Mouse (Mus musculus): ENCODE results near the gene Smarcd3. TPM values are rescaled to one million over a fixed set of nuclear protein-coding genes. Genes with fewer than 3 reads are reported as not detected.
A peak's percentile ranks its signal among the peaks of the same experiment; 100 is the strongest.

The Smarcd3 gene
- polyA plus RNA-seq, 1 experiment from 2014 or later: 68.5 TPM

- Histone ChIP-seq H3K27me3 (peaks cover 30% of the 10 kb centered on the region), H3K4me1 (replicated peaks) (peaks cover 37% of the 10 kb centered on the region), H3K4me2 (peak overlapping the region; percentile 45), H3K36me3 (no peaks in the 10 kb centered on the region), H3K4me3 (replicated peaks) (peak overlapping the region; percentile 22; the same call in 1 of the 2 replicates), H3K9me3 (no peaks in the 10 kb centered on the region), H3K27ac (no peak overlapping the region), H3K9ac (replicated peaks) (no peak overlapping the region)
- no peak for ATAC-seq (ENCODE audit: insufficient number of reproducible peaks, insufficient read depth, low FRiP score, low TSS enrichment, low read depth)
- WGBS: 55% methylated on average over 2 of the region's 2 CpGs
Measured at GRCm38 (mm10) chr5:24551317-24551688, 72.9 kb downstream of the Smarcd3 start.

- H3K9me3 ChIP-seq: no peaks in the 10 kb centered on the region
- ATAC-seq (ENCODE audit: insufficient number of reproducible peaks, insufficient read depth, low FRiP score, low TSS enrichment, low read depth): no peak
- H3K27me3 ChIP-seq: peaks cover 30% of the 10 kb centered on the region
- 29% methylated on average over 26 of the region's 26 CpGs for WGBS
- H3K4me1 ChIP-seq (replicated peaks): peaks cover 37% of the 10 kb centered on the region
- no peak overlapping the region for H3K27ac ChIP-seq
- peak overlapping the region; percentile 45 for H3K4me2 ChIP-seq
- H3K4me3 ChIP-seq (replicated peaks): peak overlapping the region; percentile 22; the same call in 1 of the 2 replicates
- 0 out of 2 replicates have a peak overlapping the region, but pooled peaks have one; percentile 23 for H3K9ac ChIP-seq (replicated peaks)
- H3K36me3 ChIP-seq: no peaks in the 10 kb centered on the region
Measured at GRCm38 (mm10) chr5:24550598-24551316, 73.5 kb downstream of the Smarcd3 start.

- no peaks in the 10 kb centered on the region for H3K36me3 ChIP-seq
- no peak overlapping the region for H3K9ac ChIP-seq (replicated peaks)
- no peak overlapping the region for H3K27ac ChIP-seq
- H3K4me2 ChIP-seq: no peak overlapping the region
- H3K4me3 ChIP-seq (replicated peaks): no peak overlapping the region
- H3K27me3 ChIP-seq: peaks cover 16% of the 10 kb centered on the region; the same call in 1 of the 2 replicates
- 72% methylated on average over 7 of the region's 7 CpGs for WGBS
- H3K9me3 ChIP-seq: no peaks in the 10 kb centered on the region
- peaks cover 28% of the 10 kb centered on the region for H3K4me1 ChIP-seq (replicated peaks)
- no peak for ATAC-seq (ENCODE audit: insufficient number of reproducible peaks, insufficient read depth, low FRiP score, low TSS enrichment, low read depth)
Measured at GRCm38 (mm10) chr5:24542643-24543042, 81.6 kb downstream of the Smarcd3 start.

DNA sequence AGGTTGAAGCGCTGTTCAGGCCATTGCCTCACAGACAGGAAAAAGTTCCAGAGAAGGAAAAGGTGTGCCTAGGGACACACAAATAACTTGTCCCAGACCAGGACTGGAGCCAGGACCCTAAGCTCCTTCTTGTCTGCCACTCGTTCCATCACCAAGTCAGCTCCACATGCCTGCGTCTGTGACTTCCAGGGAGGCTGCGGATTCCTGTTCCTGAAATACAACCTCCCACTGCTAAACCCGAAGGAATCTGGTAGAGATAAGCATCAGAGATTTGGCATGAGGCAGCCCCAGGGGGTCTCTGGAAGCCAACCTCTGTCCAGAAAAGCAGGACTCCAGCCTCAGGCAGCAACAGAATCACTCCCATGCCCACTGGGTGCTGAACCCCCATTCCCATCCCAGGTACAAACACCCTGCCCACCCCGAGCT, 83.1 kb downstream of the Smarcd3 start:
- WGBS: 16% methylated on average over 6 of the region's 6 CpGs
- H3K27ac ChIP-seq: peak overlapping the region; percentile 70; the same call in 1 of the 2 replicates
- ATAC-seq (ENCODE audit: insufficient number of reproducible peaks, insufficient read depth, low FRiP score, low TSS enrichment, low read depth): no peak

More for the DNA sequence above, 83.1 kb downstream of the Smarcd3 start:
- H3K4me1 ChIP-seq (replicated peaks): peaks cover 31% of the 10 kb centered on the region
- peaks cover 25% of the 10 kb centered on the region for H3K27me3 ChIP-seq
- peak overlapping the region; percentile 45; the same call in 1 of the 2 replicates for H3K9ac ChIP-seq (replicated peaks)
- no peaks in the 10 kb centered on the region for H3K36me3 ChIP-seq
- 0 out of 2 replicates have a peak overlapping the region, but pooled peaks have one; percentile 7 for H3K4me3 ChIP-seq (replicated peaks)
- H3K4me2 ChIP-seq: peak overlapping the region; percentile 47
- H3K9me3 ChIP-seq: no peaks in the 10 kb centered on the region

MicroRNA genes within 50 kb of the gene (microRNA counts, 519-probe panel; counts per million panel counts)
- not detected for microRNA mmu-miR-671-3p
- microRNA mmu-miR-671-5p: not detected

Small RNA genes within 50 kb of the gene (microRNA-seq; reads per million reads assigned to microRNA genes)
- 482 reads per million, percentile 69 among the genes with 10 or more reads in this experiment for gene Mir671

Other genes with a start within 250 kb of the Smarcd3 start
- gene Atg9b, start 232.3 kb downstream of the Smarcd3 start, polyA plus RNA-seq (2016; fragmentation: Nextera tagmentation; extraction: Ambion mirVana): 0.46 and 0.47 TPM in 2 replicates
- 41.6 and 42.9 TPM in 2 replicates for gene Abcb8, start 230.7 kb downstream of the Smarcd3 start, polyA plus RNA-seq (2016; fragmentation: Nextera tagmentation; extraction: Ambion mirVana)
- 1.2 and 1.7 TPM in 2 replicates for gene Asic3, start 211.0 kb downstream of the Smarcd3 start, polyA plus RNA-seq (2016; fragmentation: Nextera tagmentation; extraction: Ambion mirVana)
- gene Cdk5, start 200.9 kb downstream of the Smarcd3 start, polyA plus RNA-seq (2016; fragmentation: Nextera tagmentation; extraction: Ambion mirVana): 53.8 and 54.5 TPM in 2 replicates
- 47.1 and 50.2 TPM in 2 replicates for gene Slc4a2, start 200.6 kb downstream of the Smarcd3 start, polyA plus RNA-seq (2016; fragmentation: Nextera tagmentation; extraction: Ambion mirVana)
- 105 TPM in 2 replicates for gene Fastk, start 179.1 kb downstream of the Smarcd3 start, polyA plus RNA-seq (2016; fragmentation: Nextera tagmentation; extraction: Ambion mirVana)
- gene Tmub1, start 176.6 kb downstream of the Smarcd3 start, polyA plus RNA-seq (2016; fragmentation: Nextera tagmentation; extraction: Ambion mirVana): 21.0 and 21.8 TPM in 2 replicates
- gene Agap3, start 172.2 kb downstream of the Smarcd3 start, polyA plus RNA-seq (2016; fragmentation: Nextera tagmentation; extraction: Ambion mirVana): 42.0 and 67.8 TPM in 2 replicates
- 0.05 TPM in 1 of 2 replicates, not detected in the other for gene Gbx1, start 97.2 kb downstream of the Smarcd3 start, polyA plus RNA-seq (2016; fragmentation: Nextera tagmentation; extraction: Ambion mirVana)
- gene Asb10, start 83.4 kb downstream of the Smarcd3 start, polyA plus RNA-seq (2016; fragmentation: Nextera tagmentation; extraction: Ambion mirVana): 0.72 and 1.1 TPM in 2 replicates
- 0.06 and 0.19 TPM in 2 replicates for gene 4931409K22Rik, start 67.6 kb downstream of the Smarcd3 start, polyA plus RNA-seq (2016; fragmentation: Nextera tagmentation; extraction: Ambion mirVana)
- gene Abcf2, start 46.9 kb downstream of the Smarcd3 start, polyA plus RNA-seq (2016; fragmentation: Nextera tagmentation; extraction: Ambion mirVana): 131 and 134 TPM in 2 replicates
- 20.1 and 24.0 TPM in 2 replicates for gene Chpf2, start 37.7 kb downstream of the Smarcd3 start, polyA plus RNA-seq (2016; fragmentation: Nextera tagmentation; extraction: Ambion mirVana)
- 28.3 and 29.4 TPM in 2 replicates for gene Nub1, start 61.1 kb upstream of the Smarcd3 start, polyA plus RNA-seq (2016; fragmentation: Nextera tagmentation; extraction: Ambion mirVana)
- gene Wdr86, start 106.3 kb upstream of the Smarcd3 start, polyA plus RNA-seq (2016; fragmentation: Nextera tagmentation; extraction: Ambion mirVana): 40.3 and 44.8 TPM in 2 replicates
- gene Crygn, start 133.6 kb upstream of the Smarcd3 start, polyA plus RNA-seq (2016; fragmentation: Nextera tagmentation; extraction: Ambion mirVana): 1.6 TPM in 1 of 2 replicates, not detected in the other
- gene Rheb, start 218.2 kb upstream of the Smarcd3 start, polyA plus RNA-seq (2016; fragmentation: Nextera tagmentation; extraction: Ambion mirVana): 199 and 201 TPM in 2 replicates

Data from limb, embryonic 12.5 days (tissue).